ENCODE assay signal across 12 mouse cellular contexts in the genomic region with DNA sequence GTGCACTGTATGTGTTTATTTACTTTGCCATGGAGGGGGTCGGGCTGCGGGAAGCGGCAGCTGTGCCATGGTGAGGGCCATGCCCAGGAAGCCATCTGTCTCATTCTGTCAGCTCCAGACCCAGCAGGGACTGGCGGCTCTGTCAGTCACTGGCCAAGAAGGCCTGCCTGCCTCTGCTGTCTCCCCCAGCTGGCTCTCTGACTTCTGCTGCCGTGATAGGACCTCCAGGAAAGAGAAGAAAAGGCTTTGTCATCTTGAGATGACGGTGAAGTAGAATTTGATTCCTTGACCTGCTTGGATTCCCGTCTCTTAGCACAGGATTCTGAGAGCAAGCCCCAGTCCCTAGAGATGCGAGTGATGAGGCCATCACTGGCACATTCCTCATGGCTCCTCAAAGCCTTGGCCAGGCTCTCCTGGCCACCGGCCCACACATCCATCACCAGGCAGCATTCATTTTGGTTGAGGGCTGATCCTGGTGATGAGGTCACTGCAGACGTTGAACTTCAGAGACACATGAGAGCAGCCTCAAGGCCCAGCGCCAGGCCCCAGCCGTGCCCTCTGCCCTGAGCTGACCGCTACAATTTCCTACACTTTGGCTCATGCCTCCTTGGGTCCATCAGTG. TPM values are rescaled to one million over a fixed set of nuclear protein-coding genes. Genes with fewer than 3 reads are reported as not detected.
DNase-seq lines count a peak whose midpoint lies in the region; ATAC-seq and TF ChIP-seq lines count a peak whose summit lies in the region.
"Had no signal": no experiment of that assay in that cellular context is flagged by ENCODE, and none has a peak within 500 bp of the region (broad histone marks: within the 10 kb centered on the region; RNA-seq: fewer than 3 reads in every experiment).

No protein-coding gene starts in this region.

- H3K4me2 ChIP-seq in midbrain, postnatal 0 days (ENCODE audit: low read depth, low read length, poor library complexity, severe bottlenecking) = no peak overlapping the region
- no peak overlapping the region for H3K4me2 ChIP-seq in midbrain, embryonic 11.5 days
- H3K4me2 ChIP-seq in myocyte (ENCODE audit: low read depth) = peak overlapping the region; percentile 56
- H3K4me2 ChIP-seq: limb, embryonic 12.5 days; stomach, embryonic 15.5 days had no signal

- H3ac ChIP-seq in myocyte (ENCODE audit: control insufficient read depth, insufficient read length) = no peak overlapping the region

- no peaks in the 10 kb centered on the region for H3K79me2 ChIP-seq in myocyte (ENCODE audit: control insufficient read depth, insufficient read depth)

- WGBS in midbrain, postnatal 0 days = 76% methylated on average over 13 of the region's 13 CpGs
- WGBS in midbrain, embryonic 11.5 days = 81% methylated on average over 13 of the region's 13 CpGs
- 72% methylated on average over 13 of the region's 13 CpGs for WGBS in heart, embryonic 10.5 days

- H3K4me3 ChIP-seq in midbrain, postnatal 0 days (ENCODE audit: low read depth, low read length) = no peak overlapping the region
- H3K4me3 ChIP-seq in midbrain, embryonic 11.5 days (ENCODE audit: low read depth, low read length) = no peak overlapping the region
- H3K4me3 ChIP-seq in heart, embryonic 10.5 days = no peak overlapping the region
- no peak overlapping the region for H3K4me3 ChIP-seq in myocyte
- H3K4me3 ChIP-seq: limb, embryonic 12.5 days; stomach, embryonic 15.5 days had no signal

- DNase-seq in midbrain, postnatal 0 days (ENCODE audit: low spot score) = peak; percentile 69
- no peak for DNase-seq in midbrain, embryonic 11.5 days (ENCODE audit: low spot score, missing footprints)
- DNase-seq in cerebellum, adult 9-10 months = peak; percentile 89
- no peak for DNase-seq in heart, embryonic 10.5 days (ENCODE audit: low spot score)
- DNase-seq in left cerebral cortex, adult 11 months (ENCODE audit: low spot score) = no peak
- no peak for DNase-seq in right cerebral cortex, adult 18-20 months

- ATAC-seq in midbrain, postnatal 0 days (ENCODE audit: low FRiP score) = no peak
- no peak for ATAC-seq in midbrain, embryonic 11.5 days (ENCODE audit: low FRiP score)
- no peak for ATAC-seq in activated CD4-positive, CD25-positive, alpha-beta regulatory T cell, adult 4 months
- ATAC-seq: midbrain, embryonic 16.5 days had no signal

- no peaks in the 10 kb centered on the region for H3K4me1 ChIP-seq in midbrain, postnatal 0 days (ENCODE audit: insufficient read depth, low read length)
- H3K4me1 ChIP-seq in midbrain, embryonic 11.5 days (ENCODE audit: control insufficient read depth, insufficient read depth, low read length) = peaks cover 5% of the 10 kb centered on the region
- peaks cover 68% of the 10 kb centered on the region for H3K4me1 ChIP-seq in heart, embryonic 10.5 days

- no peaks in the 10 kb centered on the region for H3K9me3 ChIP-seq in midbrain, postnatal 0 days (ENCODE audit: low read length)
- no peaks in the 10 kb centered on the region for H3K9me3 ChIP-seq in midbrain, embryonic 11.5 days (ENCODE audit: control insufficient read depth, low read length)
- H3K9me3 ChIP-seq in heart, embryonic 10.5 days = no peaks in the 10 kb centered on the region
- H3K9me3 ChIP-seq: limb, embryonic 12.5 days; stomach, embryonic 15.5 days had no signal

- H3K27ac ChIP-seq in midbrain, postnatal 0 days (ENCODE audit: low read depth, low read length) = no peak overlapping the region
- no peak overlapping the region for H3K27ac ChIP-seq in midbrain, embryonic 11.5 days (ENCODE audit: low read depth, low read length)
- H3K27ac ChIP-seq in heart, embryonic 10.5 days = 0 out of 2 replicates have a peak overlapping the region, but pooled peaks have one; percentile 23
- H3K27ac ChIP-seq: limb, embryonic 12.5 days; stomach, embryonic 15.5 days had no signal

- no peak overlapping the region for H3K9ac ChIP-seq in midbrain, postnatal 0 days (replicated peaks; ENCODE audit: low read length, poor library complexity, severe bottlenecking)
- H3K9ac ChIP-seq in midbrain, embryonic 11.5 days (ENCODE audit: low read length) = no peak overlapping the region
- H3K9ac ChIP-seq: limb, embryonic 12.5 days; stomach, embryonic 15.5 days had no signal

- peaks cover 32% of the 10 kb centered on the region for H3K36me3 ChIP-seq in midbrain, postnatal 0 days (ENCODE audit: insufficient read depth, low read length)
- H3K36me3 ChIP-seq in midbrain, embryonic 11.5 days (ENCODE audit: control insufficient read depth, insufficient read depth, low read length) = no peaks in the 10 kb centered on the region
- peaks cover 5% of the 10 kb centered on the region; the same call in 1 of the 2 replicates for H3K36me3 ChIP-seq in heart, embryonic 10.5 days
- no peaks in the 10 kb centered on the region for H3K36me3 ChIP-seq in myocyte (ENCODE audit: control insufficient read depth, insufficient read depth)
- H3K36me3 ChIP-seq: limb, embryonic 12.5 days; stomach, embryonic 15.5 days had no signal

- no peak for TF ChIP-seq CTCF in midbrain, postnatal 0 days (IDR thresholded peaks at IDR 0.05)

- no peak for TF ChIP-seq POLR2A in myocyte (IDR thresholded peaks at IDR 0.05; ENCODE audit: insufficient read length, low read depth)

- no peaks in the 10 kb centered on the region for H3K27me3 ChIP-seq in midbrain, postnatal 0 days (ENCODE audit: insufficient read depth, low read length)
- H3K27me3 ChIP-seq in midbrain, embryonic 11.5 days (ENCODE audit: control insufficient read depth, insufficient read depth, low read length) = 0 out of 2 replicates have a peak, but pooled peaks cover under 1% of the 10 kb centered on the region
- H3K27me3 ChIP-seq in heart, embryonic 10.5 days (ENCODE audit: insufficient read depth, poor library complexity, severe bottlenecking) = peaks cover 20% of the 10 kb centered on the region
- no peaks in the 10 kb centered on the region for H3K27me3 ChIP-seq in myocyte (ENCODE audit: control insufficient read depth, insufficient read depth, insufficient read length)
- H3K27me3 ChIP-seq: stomach, embryonic 15.5 days had no signal

TF ChIP-seq in myocyte, 11 proteins besides CTCF, POLR2A, EP300 and RAD21:
- TF ChIP-seq TCF3 (IDR thresholded peaks at IDR 0.05; ENCODE audit: insufficient read length, low read depth) (peak; percentile 96), TCF12 (IDR thresholded peaks at IDR 0.05; ENCODE audit: insufficient read depth, poor library complexity, severe bottlenecking) (peak; percentile 96), MAX (IDR thresholded peaks at IDR 0.05; ENCODE audit: low read depth) (no peak), USF1 (IDR thresholded peaks at IDR 0.05; ENCODE audit: low read depth) (no peak), E2F4 (IDR thresholded peaks at IDR 0.05; ENCODE audit: insufficient read depth) (no peak), MYOD1 (IDR thresholded peaks at IDR 0.05; ENCODE audit: control insufficient read depth in 1 of 3, insufficient read length in 2 of 3, low read depth in 2 of 3) (peak; percentile 89 to 99 (median 99)), MYOG (IDR thresholded peaks at IDR 0.05; ENCODE audit: control insufficient read depth in 1 of 3, insufficient read depth in 1 of 3, insufficient read length in 2 of 3, low read depth in 2 of 3) (peak; percentile 73 to 98 (median 95)), CEBPB (IDR thresholded peaks at IDR 0.05; ENCODE audit: insufficient read depth, poor library complexity, severe bottlenecking) (no peak)

RNA-seq across cellular contexts. Expression of a gene that starts 6.2 kb away (rescaled TPM):
- total RNA-seq in midbrain, postnatal 0 days (2014; rRNA removed) = 138 and 149 TPM in 2 replicates
- 20.1 and 21.2 TPM in 2 replicates for polyA plus RNA-seq in midbrain, postnatal 0 days (2015; fragmentation: Nextera tagmentation; extraction: Ambion mirVana)
- 7.4 and 9.5 TPM in 2 replicates for polyA plus RNA-seq in midbrain, embryonic 11.5 days (2014; fragmentation: Nextera tagmentation; extraction: Ambion mirVana)
- 5.5 and 6.3 TPM in 2 replicates for polyA plus RNA-seq in heart, embryonic 10.5 days (2016; fragmentation: Nextera tagmentation; extraction: Ambion mirVana)
- polyA plus RNA-seq in myocyte (2012; fragmentation: generic; extraction: Trizol) = 6.5 TPM
- polyA plus RNA-seq in activated CD4-positive, CD25-positive, alpha-beta regulatory T cell, adult 4 months (2017; shearing (Covaris generic)) = not detected

RNA-seq across cellular contexts. Expression of a gene that starts 23.6 kb away (rescaled TPM):
- total RNA-seq in midbrain, postnatal 0 days (2014; rRNA removed) = not detected in 2 replicates
- polyA plus RNA-seq in midbrain, postnatal 0 days (2015; fragmentation: Nextera tagmentation; extraction: Ambion mirVana) = 0.19 and 0.36 TPM in 2 replicates
- 8.6 and 12.6 TPM in 2 replicates for polyA plus RNA-seq in midbrain, embryonic 11.5 days (2014; fragmentation: Nextera tagmentation; extraction: Ambion mirVana)
- not detected in 2 replicates for polyA plus RNA-seq in heart, embryonic 10.5 days (2016; fragmentation: Nextera tagmentation; extraction: Ambion mirVana)
- polyA plus RNA-seq in myocyte (2012; fragmentation: generic; extraction: Trizol) = 0.02 TPM
- polyA plus RNA-seq in activated CD4-positive, CD25-positive, alpha-beta regulatory T cell, adult 4 months (2017; shearing (Covaris generic)) = not detected
- polyA plus RNA-seq: heart, postnatal 0 days; limb, embryonic 12.5 days; stomach, embryonic 15.5 days had no signal

RNA-seq across cellular contexts. Expression of a gene that starts 29.2 kb away (rescaled TPM):
- total RNA-seq in midbrain, postnatal 0 days (2014; rRNA removed) = 34.6 and 38.9 TPM in 2 replicates
- polyA plus RNA-seq in midbrain, postnatal 0 days (2015; fragmentation: Nextera tagmentation; extraction: Ambion mirVana) = 15.7 and 17.9 TPM in 2 replicates
- polyA plus RNA-seq in midbrain, embryonic 11.5 days (2014; fragmentation: Nextera tagmentation; extraction: Ambion mirVana) = 18.1 and 19.8 TPM in 2 replicates
- polyA plus RNA-seq in heart, embryonic 10.5 days (2016; fragmentation: Nextera tagmentation; extraction: Ambion mirVana) = 23.1 and 27.4 TPM in 2 replicates
- 30.8 TPM for polyA plus RNA-seq in myocyte (2012; fragmentation: generic; extraction: Trizol)
- 1 to 10 TPM; 7.2 to 7.7 TPM for polyA plus RNA-seq in activated CD4-positive, CD25-positive, alpha-beta regulatory T cell, adult 4 months (2017; shearing (Covaris generic))

RNA-seq across cellular contexts. Expression of a gene that starts 50.9 kb away (rescaled TPM):
- total RNA-seq in midbrain, postnatal 0 days (2014; rRNA removed) = 7.6 and 15.2 TPM in 2 replicates
- polyA plus RNA-seq in midbrain, postnatal 0 days (2015; fragmentation: Nextera tagmentation; extraction: Ambion mirVana) = 7.2 and 8.8 TPM in 2 replicates
- 1.1 and 1.7 TPM in 2 replicates for polyA plus RNA-seq in midbrain, embryonic 11.5 days (2014; fragmentation: Nextera tagmentation; extraction: Ambion mirVana)
- 19.1 and 39.9 TPM in 2 replicates for polyA plus RNA-seq in heart, embryonic 10.5 days (2016; fragmentation: Nextera tagmentation; extraction: Ambion mirVana)
- polyA plus RNA-seq in myocyte (2012; fragmentation: generic; extraction: Trizol) = 0.52 TPM
- not detected for polyA plus RNA-seq in activated CD4-positive, CD25-positive, alpha-beta regulatory T cell, adult 4 months (2017; shearing (Covaris generic))

RNA-seq across cellular contexts. Expression of a gene that starts 57.7 kb away (rescaled TPM):
- 177 and 203 TPM in 2 replicates for total RNA-seq in midbrain, postnatal 0 days (2014; rRNA removed)
- 125 and 148 TPM in 2 replicates for polyA plus RNA-seq in midbrain, postnatal 0 days (2015; fragmentation: Nextera tagmentation; extraction: Ambion mirVana)
- polyA plus RNA-seq in midbrain, embryonic 11.5 days (2014; fragmentation: Nextera tagmentation; extraction: Ambion mirVana) = 357 and 368 TPM in 2 replicates
- polyA plus RNA-seq in heart, embryonic 10.5 days (2016; fragmentation: Nextera tagmentation; extraction: Ambion mirVana) = 261 and 301 TPM in 2 replicates
- 1,218 TPM for polyA plus RNA-seq in myocyte (2012; fragmentation: generic; extraction: Trizol)
- 1,000 to 10,000 TPM; 1,059 to 1,071 TPM for polyA plus RNA-seq in activated CD4-positive, CD25-positive, alpha-beta regulatory T cell, adult 4 months (2017; shearing (Covaris generic))

Comparison
In these comparisons a context has a peak if more than half of its experiments do, and no peak if none do; other contexts are left out.
1. DNase-seq: peak in midbrain, postnatal 0 days (single experiment) and cerebellum, adult 9-10 months (single experiment); none in midbrain, embryonic 11.5 days (single experiment), heart, embryonic 10.5 days (single experiment), left cerebral cortex, adult 11 months (single experiment) and right cerebral cortex, adult 18-20 months (single experiment).